In the genomic region with DNA sequence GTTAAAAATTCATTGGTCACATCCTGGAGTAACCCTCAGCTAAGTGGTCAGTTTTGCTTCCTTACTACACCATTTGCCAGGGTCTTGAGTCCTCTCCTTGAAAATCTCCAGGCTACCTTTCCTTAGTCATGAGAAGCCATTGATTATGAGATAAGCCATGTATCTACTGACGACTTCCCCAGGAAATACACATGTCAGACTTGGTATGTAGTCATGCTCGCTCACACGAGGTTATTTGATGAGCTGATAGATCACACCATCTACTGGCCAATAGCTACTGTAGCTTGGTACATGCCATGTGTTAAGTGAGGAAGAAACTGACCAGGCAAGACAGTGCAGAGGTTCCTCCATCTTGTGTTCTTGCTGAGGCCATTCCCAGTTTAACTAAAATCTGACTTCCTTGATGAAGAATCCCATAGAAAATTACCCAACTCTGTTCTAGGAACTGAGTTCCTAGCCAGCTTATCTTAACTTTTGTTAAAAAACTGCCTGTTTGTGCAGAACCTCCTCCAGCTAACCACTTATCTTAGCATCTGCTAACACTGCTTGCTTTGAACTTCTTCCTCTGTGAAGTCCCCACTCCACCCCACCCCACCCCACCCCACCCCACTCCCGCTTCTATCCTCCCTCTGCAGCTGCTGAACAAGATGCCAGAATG, we compare ENCODE assay signal across 21 mouse cellular contexts. TPM values are rescaled to one million over a fixed set of nuclear protein-coding genes. Genes with fewer than 3 reads are reported as not detected.
DNase-seq lines count a peak whose midpoint lies in the region; ATAC-seq lines count a peak whose summit lies in the region.
"Had no signal": no experiment of that assay in that cellular context is flagged by ENCODE, and none has a peak within 500 bp of the region (broad histone marks: within the 10 kb centered on the region; RNA-seq: fewer than 3 reads in every experiment).

No protein-coding gene starts in this region.

- H3K4me3 ChIP-seq in hindbrain, embryonic 10.5 days: no peak overlapping the region
- H3K4me3 ChIP-seq in limb, embryonic 10.5 days: no peak overlapping the region
- H3K4me3 ChIP-seq in forebrain, embryonic 11.5 days (ENCODE audit: low read depth, low read length): no peak overlapping the region
- H3K4me3 ChIP-seq: gastrocnemius, adult 2 months; limb, embryonic 13.5 days; liver, embryonic 13.5 days had no signal

- peak; percentile 49 for DNase-seq in T-cell, adult 2 months (ENCODE audit: low spot score)
- DNase-seq in thymus, postnatal 25 days: peak; percentile 33
- DNase-seq in hindbrain, embryonic 10.5 days (ENCODE audit: low spot score): no peak
- DNase-seq in limb, embryonic 10.5 days (ENCODE audit: low spot score): no peak
- no peak for DNase-seq in forebrain, embryonic 11.5 days (ENCODE audit: low spot score)
- DNase-seq: adrenal gland, postnatal 14 days; cerebellum, adult 11 months; cerebellum, postnatal 10 days; gastrocnemius, adult 2 months; heart, adult 11 months; heart, postnatal 4 days; kidney, adult 11 months; liver, embryonic 13.5 days; midbrain, embryonic 14.5 days; retina, postnatal 1 day; right cerebral cortex, postnatal 4 days had no signal

- H3K27me3 ChIP-seq in hindbrain, embryonic 10.5 days (ENCODE audit: insufficient read depth, poor library complexity, severe bottlenecking): no peaks in the 10 kb centered on the region
- no peaks in the 10 kb centered on the region for H3K27me3 ChIP-seq in limb, embryonic 10.5 days (ENCODE audit: low read depth, poor library complexity, severe bottlenecking)
- no peaks in the 10 kb centered on the region for H3K27me3 ChIP-seq in forebrain, embryonic 11.5 days (ENCODE audit: control insufficient read depth, insufficient read depth, low read length)
- H3K27me3 ChIP-seq: limb, embryonic 13.5 days; liver, embryonic 13.5 days had no signal

- no peaks in the 10 kb centered on the region for H3K9me3 ChIP-seq in hindbrain, embryonic 10.5 days
- H3K9me3 ChIP-seq in limb, embryonic 10.5 days (replicated peaks): no peaks in the 10 kb centered on the region
- H3K9me3 ChIP-seq in forebrain, embryonic 11.5 days (ENCODE audit: control insufficient read depth, low read length): no peaks in the 10 kb centered on the region
- H3K9me3 ChIP-seq: limb, embryonic 13.5 days; liver, embryonic 13.5 days had no signal

- H3K27ac ChIP-seq in hindbrain, embryonic 10.5 days: no peak overlapping the region
- H3K27ac ChIP-seq in limb, embryonic 10.5 days: no peak overlapping the region
- no peak overlapping the region for H3K27ac ChIP-seq in forebrain, embryonic 11.5 days (ENCODE audit: low read depth, low read length)
- H3K27ac ChIP-seq: gastrocnemius, adult 2 months; kidney, postnatal 0 days; limb, embryonic 13.5 days; liver, embryonic 13.5 days had no signal

- no peak overlapping the region for H3K4me2 ChIP-seq in forebrain, embryonic 11.5 days (ENCODE audit: low read depth, low read length, severe bottlenecking)
- H3K4me2 ChIP-seq: limb, embryonic 13.5 days; liver, embryonic 13.5 days had no signal

- H3K9ac ChIP-seq in forebrain, embryonic 11.5 days (ENCODE audit: low read length): no peak overlapping the region
- H3K9ac ChIP-seq: limb, embryonic 13.5 days; liver, embryonic 13.5 days had no signal

- H3K36me3 ChIP-seq in hindbrain, embryonic 10.5 days: no peaks in the 10 kb centered on the region
- no peaks in the 10 kb centered on the region for H3K36me3 ChIP-seq in limb, embryonic 10.5 days
- H3K36me3 ChIP-seq in forebrain, embryonic 11.5 days (ENCODE audit: control insufficient read depth, insufficient read depth, low read length): no peaks in the 10 kb centered on the region
- H3K36me3 ChIP-seq: limb, embryonic 13.5 days; liver, embryonic 13.5 days had no signal

- 84% methylated on average over 4 of the region's 4 CpGs for WGBS in hindbrain, embryonic 10.5 days
- WGBS in limb, embryonic 10.5 days: 84% methylated on average over 4 of the region's 4 CpGs
- WGBS in forebrain, embryonic 11.5 days: 83% methylated on average over 4 of the region's 4 CpGs

- ATAC-seq in CD4-positive, CD25-positive, alpha-beta regulatory T cell, adult 4 months: peak; percentile 56
- peak; percentile 30; the same call in 1 of the 2 replicates for ATAC-seq in megakaryocyte progenitor cell, adult 5-6 weeks (replicated peaks; ENCODE audit: poor library complexity)
- ATAC-seq in forebrain, embryonic 11.5 days (replicated peaks; ENCODE audit: low FRiP score): no peak
- ATAC-seq: hindbrain, embryonic 16.5 days had no signal

- H3K4me1 ChIP-seq in hindbrain, embryonic 10.5 days (replicated peaks): 0 out of 2 replicates have a peak, but pooled peaks cover 3% of the 10 kb centered on the region
- H3K4me1 ChIP-seq in limb, embryonic 10.5 days: peaks cover 14% of the 10 kb centered on the region
- no peaks in the 10 kb centered on the region for H3K4me1 ChIP-seq in forebrain, embryonic 11.5 days (replicated peaks; ENCODE audit: control insufficient read depth, insufficient read depth, low read length)

RNA-seq across cellular contexts. Expression of a gene that starts 23.2 kb away (rescaled TPM):
- 1 to 10 TPM in 1 of 2 experiments, under 1 TPM in 1; 0.79 to 1.0 TPM for polyA plus RNA-seq in CD4-positive, CD25-positive, alpha-beta regulatory T cell, adult 4 months (2017; shearing (Covaris generic))
- not detected in 2 replicates for total RNA-seq in megakaryocyte progenitor cell, adult 5-6 weeks (2015)
- not detected in 2 replicates for total RNA-seq in megakaryocyte progenitor cell, adult 5-6 weeks (2017)
- polyA plus RNA-seq in hindbrain, embryonic 10.5 days (2016; fragmentation: Nextera tagmentation; extraction: Ambion mirVana): 0.20 and 0.26 TPM in 2 replicates
- 0.10 TPM in 2 replicates for polyA plus RNA-seq in limb, embryonic 10.5 days (2016; fragmentation: Nextera tagmentation; extraction: Ambion mirVana)
- 0.05 TPM in 1 of 2 replicates, not detected in the other for polyA plus RNA-seq in forebrain, embryonic 11.5 days (2014; fragmentation: Nextera tagmentation; extraction: Ambion mirVana)

RNA-seq across cellular contexts. Expression of a gene that starts 53.4 kb away (rescaled TPM):
- polyA plus RNA-seq in CD4-positive, CD25-positive, alpha-beta regulatory T cell, adult 4 months (2017; shearing (Covaris generic)): not detected
- total RNA-seq in megakaryocyte progenitor cell, adult 5-6 weeks (2015): not detected in 2 replicates
- total RNA-seq in megakaryocyte progenitor cell, adult 5-6 weeks (2017): not detected in 2 replicates
- polyA plus RNA-seq in hindbrain, embryonic 10.5 days (2016; fragmentation: Nextera tagmentation; extraction: Ambion mirVana): 6.1 and 9.5 TPM in 2 replicates
- polyA plus RNA-seq in limb, embryonic 10.5 days (2016; fragmentation: Nextera tagmentation; extraction: Ambion mirVana): 0.74 and 0.94 TPM in 2 replicates
- 7.8 and 8.0 TPM in 2 replicates for polyA plus RNA-seq in forebrain, embryonic 11.5 days (2014; fragmentation: Nextera tagmentation; extraction: Ambion mirVana)
- total RNA-seq: gastrocnemius, adult 2 months; heart, postnatal 4 days had no signal

Comparison
In these comparisons a context has a peak if more than half of its experiments do, and no peak if none do; other contexts are left out.
1. DNase-seq: peak in T-cell, adult 2 months (single experiment) and thymus, postnatal 25 days (single experiment); none in hindbrain, embryonic 10.5 days (single experiment), limb, embryonic 10.5 days (single experiment) and forebrain, embryonic 11.5 days (single experiment).